Mouse (Mus musculus): Measurements from ENCODE around the gene Tmem177. TPM values are rescaled to one million over a fixed set of nuclear protein-coding genes. Genes with fewer than 3 reads are reported as not detected.

Gene Tmem177
- polyA plus RNA-seq, 1 experiment from 2014 or later, result 4.2 TPM

- DNase-seq (ENCODE audit: low spot score), result no peak
- Histone ChIP-seq H3K27me3 (ENCODE audit: control insufficient read depth, insufficient read depth, low read length) (no peaks in the 10 kb centered on the region), H3K4me1 (replicated peaks; ENCODE audit: control insufficient read depth, insufficient read depth) (no peaks in the 10 kb centered on the region), H3K9me3 (ENCODE audit: control insufficient read depth, low read length) (no peaks in the 10 kb centered on the region), H3K4me3 (ENCODE audit: low read depth, low read length) (no peak overlapping the region), H3K9ac (ENCODE audit: low read length) (no peak overlapping the region), H3K4me2 (replicated peaks; ENCODE audit: low read depth) (no peak overlapping the region), H3K36me3 (ENCODE audit: control insufficient read depth, insufficient read depth, low read length) (no peaks in the 10 kb centered on the region), H3K27ac (replicated peaks) (no peak overlapping the region)
- TF ChIP-seq CTCF (IDR thresholded peaks at IDR 0.05; ENCODE audit: low read depth), result no peak
- TF ChIP-seq EP300 (optimal IDR thresholded peaks at IDR 0.05), result no peak
- no peak for ATAC-seq (ENCODE audit: low FRiP score, low TSS enrichment)
- 80% methylated on average over 3 of the region's 3 CpGs for WGBS
Observed at GRCm38 (mm10) chr1:119893600-119893999, 19.4 kb downstream of the Tmem177 start.

GRCm38 (mm10) chr1:119892933-119893332 is 20.1 kb downstream of the Tmem177 start:
- H3K4me3 ChIP-seq (ENCODE audit: low read depth, low read length), result no peak overlapping the region
- H3K4me1 ChIP-seq (replicated peaks; ENCODE audit: control insufficient read depth, insufficient read depth), result no peaks in the 10 kb centered on the region
- no peak overlapping the region for H3K4me2 ChIP-seq (replicated peaks; ENCODE audit: low read depth)
- H3K9me3 ChIP-seq (ENCODE audit: control insufficient read depth, low read length), result no peaks in the 10 kb centered on the region
- no peaks in the 10 kb centered on the region for H3K36me3 ChIP-seq (ENCODE audit: control insufficient read depth, insufficient read depth, low read length)
- WGBS, result 61% methylated on average over 6 of the region's 6 CpGs
- no peak for TF ChIP-seq EP300 (optimal IDR thresholded peaks at IDR 0.05)
- TF ChIP-seq CTCF (IDR thresholded peaks at IDR 0.05; ENCODE audit: low read depth), result peak; percentile 41
- no peak for ATAC-seq (ENCODE audit: low FRiP score, low TSS enrichment)
- no peak for DNase-seq (ENCODE audit: low spot score)
- H3K27ac ChIP-seq (replicated peaks), result no peak overlapping the region
- H3K27me3 ChIP-seq (ENCODE audit: control insufficient read depth, insufficient read depth, low read length), result no peaks in the 10 kb centered on the region
- H3K9ac ChIP-seq (ENCODE audit: low read length), result no peak overlapping the region

GRCm38 (mm10) chr1:119891865-119892264 is 21.1 kb downstream of the Tmem177 start:
- TF ChIP-seq CTCF (IDR thresholded peaks at IDR 0.05; ENCODE audit: low read depth), result no peak
- H3K27me3 ChIP-seq (ENCODE audit: control insufficient read depth, insufficient read depth, low read length), result no peaks in the 10 kb centered on the region
- no peak overlapping the region for H3K4me2 ChIP-seq (replicated peaks; ENCODE audit: low read depth)
- ATAC-seq (ENCODE audit: low FRiP score, low TSS enrichment) (no peak), DNase-seq (ENCODE audit: low spot score) (no peak)
- no peaks in the 10 kb centered on the region for H3K36me3 ChIP-seq (ENCODE audit: control insufficient read depth, insufficient read depth, low read length)
- no peak overlapping the region for H3K9ac ChIP-seq (ENCODE audit: low read length)
- no peak overlapping the region for H3K27ac ChIP-seq (replicated peaks)
- no peaks in the 10 kb centered on the region for H3K9me3 ChIP-seq (ENCODE audit: control insufficient read depth, low read length)
- 56% methylated on average over 4 of the region's 4 CpGs for WGBS
- no peaks in the 10 kb centered on the region for H3K4me1 ChIP-seq (replicated peaks; ENCODE audit: control insufficient read depth, insufficient read depth)
- H3K4me3 ChIP-seq (ENCODE audit: low read depth, low read length), result no peak overlapping the region

GRCm38 (mm10) chr1:119891149-119891548 is 21.9 kb downstream of the Tmem177 start:
- no peak overlapping the region for H3K4me2 ChIP-seq (replicated peaks; ENCODE audit: low read depth)
- no peak overlapping the region for H3K27ac ChIP-seq (replicated peaks)
- H3K9me3 ChIP-seq (ENCODE audit: control insufficient read depth, low read length), result no peaks in the 10 kb centered on the region
- H3K4me1 ChIP-seq (replicated peaks; ENCODE audit: control insufficient read depth, insufficient read depth), result no peaks in the 10 kb centered on the region
- H3K4me3 ChIP-seq (ENCODE audit: low read depth, low read length), result no peak overlapping the region
- DNase-seq (ENCODE audit: low spot score) (no peak), ATAC-seq (ENCODE audit: low FRiP score, low TSS enrichment) (no peak)
- H3K27me3 ChIP-seq (ENCODE audit: control insufficient read depth, insufficient read depth, low read length), result no peaks in the 10 kb centered on the region
- TF ChIP-seq EP300 (optimal IDR thresholded peaks at IDR 0.05), result no peak
- TF ChIP-seq CTCF (IDR thresholded peaks at IDR 0.05; ENCODE audit: low read depth), result no peak
- 78% methylated on average over 9 of the region's 9 CpGs for WGBS
- no peak overlapping the region for H3K9ac ChIP-seq (ENCODE audit: low read length)
- H3K36me3 ChIP-seq (ENCODE audit: control insufficient read depth, insufficient read depth, low read length), result no peaks in the 10 kb centered on the region

GRCm38 (mm10) chr1:119889347-119889746 is 23.7 kb downstream of the Tmem177 start:
- whole genome bisulfite sequencing, result 78% methylated on average over 16 of the region's 16 CpGs
- Histone ChIP-seq H3K4me3 (ENCODE audit: low read depth, low read length) (no peak overlapping the region), H3K9me3 (ENCODE audit: control insufficient read depth, low read length) (no peaks in the 10 kb centered on the region), H3K36me3 (ENCODE audit: control insufficient read depth, insufficient read depth, low read length) (no peaks in the 10 kb centered on the region), H3K27ac (replicated peaks) (no peak overlapping the region), H3K27me3 (ENCODE audit: control insufficient read depth, insufficient read depth, low read length) (no peaks in the 10 kb centered on the region), H3K9ac (ENCODE audit: low read length) (no peak overlapping the region), H3K4me1 (replicated peaks; ENCODE audit: control insufficient read depth, insufficient read depth) (no peaks in the 10 kb centered on the region), H3K4me2 (replicated peaks; ENCODE audit: low read depth) (no peak overlapping the region)
- ATAC-seq (ENCODE audit: low FRiP score, low TSS enrichment) (no peak), DNase-seq (ENCODE audit: low spot score) (no peak)
- TF ChIP-seq EP300 (optimal IDR thresholded peaks at IDR 0.05) (no peak), CTCF (IDR thresholded peaks at IDR 0.05; ENCODE audit: low read depth) (no peak)

- 33% methylated on average over 7 of the region's 7 CpGs for WGBS
- no peak for ATAC-seq (ENCODE audit: low FRiP score, low TSS enrichment)
- H3K4me2 ChIP-seq (replicated peaks; ENCODE audit: low read depth), result no peak overlapping the region
- H3K36me3 ChIP-seq (ENCODE audit: control insufficient read depth, insufficient read depth, low read length), result no peaks in the 10 kb centered on the region
- H3K4me3 ChIP-seq (ENCODE audit: low read depth, low read length), result no peak overlapping the region
- H3K27me3 ChIP-seq (ENCODE audit: control insufficient read depth, insufficient read depth, low read length), result no peaks in the 10 kb centered on the region
- no peak overlapping the region for H3K27ac ChIP-seq (replicated peaks)
- TF ChIP-seq EP300 (optimal IDR thresholded peaks at IDR 0.05), result no peak
- no peak for TF ChIP-seq CTCF (IDR thresholded peaks at IDR 0.05; ENCODE audit: low read depth)
- H3K4me1 ChIP-seq (replicated peaks; ENCODE audit: control insufficient read depth, insufficient read depth), result no peaks in the 10 kb centered on the region
- no peaks in the 10 kb centered on the region for H3K9me3 ChIP-seq (ENCODE audit: control insufficient read depth, low read length)
- no peak overlapping the region for H3K9ac ChIP-seq (ENCODE audit: low read length)
- no peak for DNase-seq (ENCODE audit: low spot score)
Observed at GRCm38 (mm10) chr1:119886320-119886719, 26.7 kb downstream of the Tmem177 start.
